Mouse (Mus musculus) CH12.LX (cell line): Measurements from ENCODE around the gene Tasp1. TPM values are rescaled to one million over a fixed set of nuclear protein-coding genes. Genes with fewer than 3 reads are reported as not detected.

ENCODE experiments used
- DNase-seq: peaks from one replicate; pipeline ENCODE4 v3.0.0-alpha.2; 2013; ENCODE audit errors: extremely low read depth
- H3K27ac ChIP-seq: 2 replicates; pipeline ENCODE4 v1.5.1; 2012; ENCODE audit warnings: low read depth, mild to moderate bottlenecking, control low read depth, moderate library complexity; ENCODE audit not compliant: insufficient read depth
- H3K27me3 ChIP-seq: replicated peaks from 2 replicates; pipeline ENCODE3; 2012; ENCODE audit warnings: inconsistent platforms
- H3K36me3 ChIP-seq, 2 experiments: replicated peaks in 1 of 2; 2 replicates each; pipeline versions ENCODE3 to v1.6.1; 2012; ENCODE audit warnings: inconsistent platforms in 1 of 2, low read length in 1 of 2, mild to moderate bottlenecking in 1 of 2, mixed read lengths in 1 of 2, moderate library complexity in 1 of 2; ENCODE audit not compliant: control insufficient read depth in 1 of 2, insufficient read depth in 1 of 2
- H3K4me1 ChIP-seq, 2 experiments: 2 replicates each; pipeline ENCODE4 v1.6.1; 2012; ENCODE audit warnings: inconsistent platforms in 1 of 2, moderate library complexity in 1 of 2; ENCODE audit not compliant: insufficient read depth in 2 of 2, control insufficient read depth in 1 of 2
- H3K4me2 ChIP-seq: 2 replicates; pipeline ENCODE4 v1.6.1; 2012; ENCODE audit warnings: low read depth, mild to moderate bottlenecking, control low read depth; ENCODE audit not compliant: poor library complexity, insufficient read depth, severe bottlenecking
- H3K4me3 ChIP-seq, 3 experiments: fragments of 150-350 bp in 1 of 3; sonication (generic) in 1 of 3; replicated peaks in 1 of 3; 2 replicates each; pipeline versions ENCODE3 to v1.5.1; 2011 to 2012; ENCODE audit warnings: low read depth in 2 of 3, low read length in 2 of 3, mild to moderate bottlenecking in 2 of 3, moderate library complexity in 2 of 3, control low read depth in 1 of 3, improper control_type of control experiment in 1 of 3, inconsistent platforms in 1 of 3, mixed read lengths in 1 of 3; ENCODE audit not compliant: poor library complexity in 1 of 3
- H3K79me2 ChIP-seq: replicated peaks from 2 replicates; pipeline ENCODE4 v1.6.1; 2012; ENCODE audit warnings: mild to moderate bottlenecking, moderate library complexity; ENCODE audit not compliant: control insufficient read depth, poor library complexity, insufficient read depth, severe bottlenecking; ENCODE audit errors: extremely low read depth
- H3K9ac ChIP-seq: 2 replicates; pipeline ENCODE4 v1.6.1; 2012; ENCODE audit warnings: low read depth, mild to moderate bottlenecking, control low read depth, moderate library complexity; ENCODE audit not compliant: insufficient read depth
- H3K9me3 ChIP-seq: replicated peaks from 2 replicates; pipeline ENCODE3; 2012; ENCODE audit warnings: low read length, inconsistent platforms, mixed read lengths
- CTCF ChIP-seq, 2 experiments: IDR thresholded peaks in 1 of 2; conservative IDR thresholded peaks in 1 of 2; 2 replicates each; pipeline ENCODE4 v1.5.1; 2011 to 2012; ENCODE audit warnings: low read depth in 2 of 2, low read length in 2 of 2, improper control_type of control experiment in 1 of 2, inconsistent platforms in 1 of 2, mild to moderate bottlenecking in 1 of 2, moderate library complexity in 1 of 2
- E2F4 ChIP-seq: IDR thresholded peaks from 2 replicates; pipeline ENCODE4 v1.6.1; 2011; ENCODE audit warnings: low read depth, low read length, improper control_type of control experiment; ENCODE audit not compliant: insufficient replicate concordance
- ELF1 ChIP-seq: IDR thresholded peaks from 2 replicates; pipeline ENCODE4 v1.6.1; 2014; ENCODE audit warnings: low read depth, mild to moderate bottlenecking, inconsistent platforms, low read length, improper control_type of control experiment
- HCFC1 ChIP-seq: IDR thresholded peaks from 2 replicates; pipeline ENCODE4 v1.6.1; 2012; ENCODE audit warnings: low read depth, mild to moderate bottlenecking, inconsistent platforms, low read length, improper control_type of control experiment
- IRF4 ChIP-seq: IDR thresholded peaks from 2 replicates; pipeline ENCODE4 v1.6.1; 2014; ENCODE audit warnings: low read depth, mild to moderate bottlenecking, inconsistent platforms, low read length, improper control_type of control experiment
- JUN ChIP-seq: IDR thresholded peaks from 2 replicates; pipeline ENCODE4 v1.6.1; 2011; ENCODE audit warnings: low read depth, mild to moderate bottlenecking, low read length, improper control_type of control experiment, moderate library complexity; ENCODE audit not compliant: insufficient read depth
- KAT2A ChIP-seq: IDR thresholded peaks from 2 replicates; pipeline ENCODE4 v1.6.1; 2012; ENCODE audit warnings: low read length, improper control_type of control experiment, inconsistent platforms; ENCODE audit not compliant: insufficient replicate concordance
- MAX ChIP-seq: IDR thresholded peaks from 2 replicates; pipeline ENCODE4 v1.6.1; 2011; ENCODE audit warnings: low read length, improper control_type of control experiment
- MXI1 ChIP-seq: IDR thresholded peaks from 2 replicates; pipeline ENCODE4 v1.6.1; 2011; ENCODE audit warnings: mild to moderate bottlenecking, low read depth, low read length, improper control_type of control experiment
- POLR2A ChIP-seq: IDR thresholded peaks from 2 replicates; pipeline ENCODE4 v1.6.1; 2011; ENCODE audit warnings: low read depth, mild to moderate bottlenecking, improper control_type of control experiment, low read length
- POLR2AphosphoS2 ChIP-seq: IDR thresholded peaks from 2 replicates; pipeline ENCODE4 v1.6.1; 2011; ENCODE audit warnings: low read depth, low read length, improper control_type of control experiment
- RAD21 ChIP-seq: IDR thresholded peaks from 2 replicates; pipeline ENCODE4 v1.6.1; 2011; ENCODE audit warnings: low read depth, mild to moderate bottlenecking, low read length, improper control_type of control experiment, moderate library complexity
- SMC3 ChIP-seq: IDR thresholded peaks from 2 replicates; pipeline ENCODE4 v1.6.1; 2011; ENCODE audit warnings: low read depth, low read length, improper control_type of control experiment
- TCF12 ChIP-seq: IDR thresholded peaks from 2 replicates; pipeline ENCODE4 v1.6.1; 2014; ENCODE audit warnings: low read depth, mild to moderate bottlenecking, inconsistent platforms, low read length, improper control_type of control experiment
- UBTF ChIP-seq: IDR thresholded peaks from 2 replicates; pipeline ENCODE4 v1.6.1; 2012; ENCODE audit warnings: low read depth, mild to moderate bottlenecking, inconsistent platforms, low read length, improper control_type of control experiment, moderate library complexity
- USF1 ChIP-seq: IDR thresholded peaks from 2 replicates; pipeline ENCODE4 v1.6.1; 2014; ENCODE audit warnings: low read depth, mild to moderate bottlenecking, inconsistent platforms, low read length, improper control_type of control experiment
- ZKSCAN1 ChIP-seq: IDR thresholded peaks from 2 replicates; pipeline ENCODE4 v1.6.1; 2012; ENCODE audit warnings: low read depth, inconsistent platforms, low read length, improper control_type of control experiment, borderline replicate concordance
- ZNF384 ChIP-seq: IDR thresholded peaks from 2 replicates; pipeline ENCODE4 v1.6.1; 2012; ENCODE audit warnings: low read depth, low read length, improper control_type of control experiment, inconsistent platforms
- dilution Hi-C: fragments of 300-500 bp; cut with MboI; formaldehyde crosslinking; loops from 2 replicates; pipeline ENCODE4 v1.14.3; 2020; ENCODE audit warnings: low sequenced_read_pairs; ENCODE audit not compliant: extremely low pct_unique_long_range_greater_than_20kb, extremely low pct_ligation_motif_present
- in situ Hi-C: fragments of 300-500 bp; cut with MboI; formaldehyde crosslinking; loops from 3 replicates; pipeline ENCODE4 v1.14.3; 2019; ENCODE audit warnings: low sequenced_read_pairs, low pct_ligation_motif_present, low pct_unique_long_range_greater_than_20kb, mixed read lengths
- polyA plus RNA-seq: library from polyadenylated mRNA; unstranded; fragments of >175 nt; gene quantifications from 2 replicates; pipeline ENCODE4 v1.2.1, GENCODE M21; 2012; ENCODE audit warnings: low read depth; ENCODE audit not compliant: insufficient read length
- total RNA-seq, 2 experiments: library from RNA; depleted of rRNA; stranded (reverse); fragments of 300-350 nt in 1 of 2; fragments of >200 nt in 1 of 2; gene quantifications; 2 replicates each; pipeline ENCODE4 v1.2.3; 2012 to 2014

Gene Tasp1
- total and polyA plus RNA-seq, 3 experiments = 28.8 to 64.5 (median 28.9) TPM

- Histone ChIP-seq H3K9me3 (no peaks in the 10 kb centered on the region), H3K36me3 (peaks cover 14 to 59% of the 10 kb centered on the region in 2 experiments), H3K4me1 (peaks cover 0 to 10% of the 10 kb centered on the region in 2 experiments; a peak in 2 of 4 replicates), H3K79me2 (no peaks in the 10 kb centered on the region), H3K4me3 (no peak overlapping the region), H3K27me3 (no peaks in the 10 kb centered on the region), H3K27ac (no peak overlapping the region), H3K4me2 (no peak overlapping the region), H3K9ac (no peak overlapping the region)
- in situ Hi-C loops = no loop called here
- no peak for DNase-seq
- no peak for TF ChIP-seq MAX
- no peak for TF ChIP-seq TCF12
- no peak for TF ChIP-seq POLR2A
- no peak for TF ChIP-seq IRF4
- TF ChIP-seq POLR2AphosphoS2 = no peak
- no peak for TF ChIP-seq CTCF (conservative IDR thresholded peaks at IDR 0.05 in 1 of 2, IDR thresholded peaks at IDR 0.05 in 1 of 2; ENCODE audit: low read depth in 2 of 2, low read length in 2 of 2)
- no peak for TF ChIP-seq MXI1
- no peak for TF ChIP-seq HCFC1
- TF ChIP-seq ELF1 = no peak
- no peak for TF ChIP-seq KAT2A
- TF ChIP-seq USF1 = no peak
- no peak for TF ChIP-seq ZNF384
- no peak for TF ChIP-seq SMC3
- TF ChIP-seq UBTF = no peak
- dilution Hi-C loops = no loop called here
Observed at GRCm38 (mm10) chr2:140036854-140037253, 29.8 kb downstream of the Tasp1 start.

- dilution Hi-C loops = no loop called here
- Histone ChIP-seq H3K4me2 (no peak overlapping the region), H3K4me1 (peaks cover 0 to 8% of the 10 kb centered on the region in 2 experiments; a peak in 1 of 4 replicates), H3K9me3 (no peaks in the 10 kb centered on the region), H3K79me2 (no peaks in the 10 kb centered on the region), H3K4me3 (no peak overlapping the region), H3K9ac (no peak overlapping the region), H3K27ac (no peak overlapping the region), H3K36me3 (peaks cover 20 to 52% of the 10 kb centered on the region in 2 experiments), H3K27me3 (no peaks in the 10 kb centered on the region)
- in situ Hi-C loops = no loop called here
- TF ChIP-seq ZNF384 (no peak), SMC3 (no peak), POLR2AphosphoS2 (no peak), ZKSCAN1 (no peak), USF1 (no peak), RAD21 (no peak), JUN (no peak), E2F4 (no peak)
- no peak for DNase-seq
Observed at GRCm38 (mm10) chr2:140024937-140025336, 41.7 kb downstream of the Tasp1 start.
